Mouse (Mus musculus): ENCODE data around the gene Kat6b. TPM values are rescaled to one million over a fixed set of nuclear protein-coding genes. Genes with fewer than 3 reads are reported as not detected.

Gene Kat6b
- total RNA-seq, 2 experiments from 2014 or later: 104 to 117 TPM

GRCm38 (mm10) chr14:21539731-21540130, 58.5 kb downstream of the Kat6b start:
- no peak for TF ChIP-seq CTCF (conservative IDR thresholded peaks at IDR 0.05)
- Histone ChIP-seq H3K27ac (no peak overlapping the region), H3K4me3 (no peak overlapping the region)
- no peak for DNase-seq (ENCODE audit: low spot score in 2 of 2)

- H3K27ac ChIP-seq: no peak overlapping the region
- TF ChIP-seq CTCF (conservative IDR thresholded peaks at IDR 0.05): no peak
- no peak for DNase-seq (ENCODE audit: low spot score in 2 of 2)
- H3K4me3 ChIP-seq: no peak overlapping the region
Measured at GRCm38 (mm10) chr14:21540361-21540760, 59.1 kb downstream of the Kat6b start.

- Histone ChIP-seq H3K4me3 (no peak overlapping the region), H3K27ac (no peak overlapping the region)
- no peak for DNase-seq (ENCODE audit: low spot score in 2 of 2)
- no peak for TF ChIP-seq CTCF (conservative IDR thresholded peaks at IDR 0.05)
Measured at GRCm38 (mm10) chr14:21545529-21545928, 64.3 kb downstream of the Kat6b start.

- no peak for TF ChIP-seq CTCF (conservative IDR thresholded peaks at IDR 0.05)
- Histone ChIP-seq H3K4me3 (no peak overlapping the region), H3K27ac (peak overlapping the region; percentile 12)
- no peak for DNase-seq (ENCODE audit: low spot score in 2 of 2)
Measured at GRCm38 (mm10) chr14:21546351-21546750, 65.1 kb downstream of the Kat6b start.

- H3K4me3 ChIP-seq: no peak overlapping the region
- no peak for TF ChIP-seq CTCF (conservative IDR thresholded peaks at IDR 0.05)
- peak overlapping the region; percentile 12; the same call in 1 of the 2 replicates for H3K27ac ChIP-seq
- DNase-seq (ENCODE audit: low spot score in 2 of 2): no peak
Measured at GRCm38 (mm10) chr14:21547297-21547696, 66.1 kb downstream of the Kat6b start.

GRCm38 (mm10) chr14:21547965-21548364, 66.7 kb downstream of the Kat6b start:
- Histone ChIP-seq H3K4me3 (no peak overlapping the region), H3K27ac (peak overlapping the region; percentile 12; the same call in 1 of the 2 replicates)
- TF ChIP-seq CTCF (conservative IDR thresholded peaks at IDR 0.05): no peak
- no peak for DNase-seq (ENCODE audit: low spot score in 2 of 2)

GRCm38 (mm10) chr14:21548952-21549607, 67.8 kb downstream of the Kat6b start:
- Histone ChIP-seq H3K4me3 (no peak overlapping the region), H3K27ac (no peak overlapping the region)
- TF ChIP-seq CTCF (conservative IDR thresholded peaks at IDR 0.05): no peak
- DNase-seq (ENCODE audit: low spot score in 2 of 2): no peak

GRCm38 (mm10) chr14:21549608-21550115, 68.4 kb downstream of the Kat6b start:
- H3K27ac ChIP-seq: no peak overlapping the region
- TF ChIP-seq CTCF (conservative IDR thresholded peaks at IDR 0.05): no peak
- H3K4me3 ChIP-seq: no peak overlapping the region
- no peak for DNase-seq (ENCODE audit: low spot score in 2 of 2)

- TF ChIP-seq CTCF (conservative IDR thresholded peaks at IDR 0.05): no peak
- no peak for DNase-seq (ENCODE audit: low spot score in 2 of 2)
- Histone ChIP-seq H3K4me3 (no peak overlapping the region), H3K27ac (no peak overlapping the region)
Measured at GRCm38 (mm10) chr14:21550576-21550975, 69.3 kb downstream of the Kat6b start.

GRCm38 (mm10) chr14:21551655-21552054, 70.4 kb downstream of the Kat6b start:
- no peak for DNase-seq (ENCODE audit: low spot score in 2 of 2)
- Histone ChIP-seq H3K4me3 (no peak overlapping the region), H3K27ac (no peak overlapping the region)
- no peak for TF ChIP-seq CTCF (conservative IDR thresholded peaks at IDR 0.05)

GRCm38 (mm10) chr14:21552958-21553357, 71.7 kb downstream of the Kat6b start:
- no peak for DNase-seq (ENCODE audit: low spot score in 2 of 2)
- peak overlapping the region; percentile 2; the same call in 1 of the 2 replicates for H3K27ac ChIP-seq
- TF ChIP-seq CTCF (conservative IDR thresholded peaks at IDR 0.05): no peak
- H3K4me3 ChIP-seq: no peak overlapping the region

- DNase-seq (ENCODE audit: low spot score in 2 of 2): no peak
Measured at GRCm38 (mm10) chr14:21554046-21554445, 72.8 kb downstream of the Kat6b start.

GRCm38 (mm10) chr14:21558440-21559131, 77.4 kb downstream of the Kat6b start:
- no peak overlapping the region for H3K4me3 ChIP-seq
- TF ChIP-seq CTCF (conservative IDR thresholded peaks at IDR 0.05): no peak
- H3K27ac ChIP-seq: no peak overlapping the region
- no peak for DNase-seq (ENCODE audit: low spot score in 2 of 2)

More at GRCm38 (mm10) chr14:21554046-21554445, 72.8 kb downstream of the Kat6b start:
- Histone ChIP-seq H3K27ac (peak overlapping the region; percentile 2; the same call in 1 of the 2 replicates), H3K4me3 (no peak overlapping the region)
- TF ChIP-seq CTCF (conservative IDR thresholded peaks at IDR 0.05): no peak

Data from layer of hippocampus, adult 2 months (tissue).